Mouse (Mus musculus) neural tube, embryonic 15.5 days (tissue): ENCODE data around the gene Trim60. TPM values are rescaled to one million over a fixed set of nuclear protein-coding genes. Genes with fewer than 3 reads are reported as not detected.
"Not testable (repeated sequence)": the region's sequence is repeated elsewhere in the genome, so short reads cannot be mapped to it uniquely, and the experiment has no call there.

Experiments
- ATAC-seq: fragments of 200-750 bp; cut with Nextera tagmentation; 2 replicates; pipeline ENCODE4 v1.8.0; 2017; ENCODE audit warnings: mild to moderate bottlenecking, moderate TSS enrichment, moderate library complexity; ENCODE audit not compliant: low FRiP score
- H3K27ac ChIP-seq: fragments of 300-500 bp; sonication (generic); replicated peaks from 2 replicates; pipeline ENCODE4 v1.5.1; 2015; ENCODE audit warnings: mild to moderate bottlenecking, inconsistent platforms
- H3K27me3 ChIP-seq: fragments of 300-500 bp; sonication (generic); replicated peaks from 2 replicates; pipeline ENCODE4 v1.6.1; 2015; ENCODE audit warnings: inconsistent platforms
- H3K36me3 ChIP-seq: fragments of 300-500 bp; sonication (generic); 2 replicates; pipeline ENCODE4 v1.6.1; 2015; ENCODE audit warnings: inconsistent platforms
- H3K4me1 ChIP-seq: fragments of 300-500 bp; sonication (generic); 2 replicates; pipeline ENCODE4 v1.6.1; 2015; ENCODE audit warnings: inconsistent platforms
- H3K4me2 ChIP-seq: fragments of 300-500 bp; sonication (generic); 2 replicates; pipeline ENCODE4 v1.6.1; 2015; ENCODE audit warnings: inconsistent platforms, mild to moderate bottlenecking, moderate library complexity
- H3K4me3 ChIP-seq: fragments of 300-500 bp; sonication (generic); replicated peaks from 2 replicates; pipeline ENCODE4 v1.5.1; 2015; ENCODE audit warnings: mild to moderate bottlenecking, inconsistent platforms
- H3K9ac ChIP-seq: fragments of 300-500 bp; sonication (generic); replicated peaks from 2 replicates; pipeline ENCODE4 v1.6.1; 2015; ENCODE audit warnings: mild to moderate bottlenecking, inconsistent platforms
- H3K9me3 ChIP-seq: fragments of 300-500 bp; sonication (generic); replicated peaks from 2 replicates; pipeline ENCODE4 v1.6.1; 2016; ENCODE audit warnings: inconsistent platforms
- WGBS: fragments of 180-500 bp; shearing (Covaris S2); methylation state at CpG from one replicate; pipeline ENCODE4 v1.1.7; 2015; ENCODE audit warnings: mixed read lengths; 5-methylcytosine and 5-hydroxymethylcytosine counted together
- polyA plus RNA-seq: library from polyadenylated mRNA; unstranded; fragments of >200 nt; fragmentation: Nextera tagmentation; extraction: Ambion mirVana; gene quantifications from 2 replicates; pipeline ENCODE4 v1.2.1, GENCODE M21; 2015

Trim60 gene
- polyA plus RNA-seq, 1 experiment from 2014 or later, result not detected

DNA sequence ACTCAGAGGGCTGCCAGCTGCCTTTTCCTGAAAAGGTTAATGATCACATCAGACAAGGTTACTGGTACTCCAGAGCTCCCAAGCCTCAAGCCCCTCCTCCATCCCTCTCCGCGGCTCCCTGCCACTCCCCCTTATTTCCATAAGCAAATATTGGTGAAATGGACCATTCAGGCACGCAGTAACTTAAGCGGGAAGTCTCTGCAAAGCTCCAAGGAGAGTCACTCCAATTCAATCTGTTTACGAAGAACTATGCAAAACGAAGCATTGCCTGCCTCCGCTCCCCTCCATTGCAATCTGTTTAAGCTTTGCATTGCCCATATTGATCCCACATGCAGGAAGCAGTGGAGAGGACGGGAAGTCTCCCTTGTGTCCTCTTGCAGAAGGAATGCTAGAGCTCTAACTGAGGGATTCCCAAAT, 18.7 kb upstream of the Trim60 start, which contains the start of gene Apela:
Gene Apela (minus strand): TSS at position 220 of the 417 bp plus-strand sequence.
- Histone ChIP-seq H3K4me3 (peak within 1 kb of the TSS; percentile 37), H3K27ac (no peak within 1 kb of the TSS; the same call in 1 of the 2 replicates), H3K4me1 (peaks cover 14% of the 10 kb centered on the region), H3K4me2 (peak within 1 kb of the TSS; percentile 71), H3K9me3 (no peaks in the 10 kb centered on the region), H3K27me3 (no peaks in the 10 kb centered on the region), H3K9ac (peak within 1 kb of the TSS; percentile 23), H3K36me3 (no peaks in the 10 kb centered on the region)
- peak; percentile 59 for ATAC-seq
- under 1% methylated on average over 8 of the region's 8 CpGs for WGBS

DNA sequence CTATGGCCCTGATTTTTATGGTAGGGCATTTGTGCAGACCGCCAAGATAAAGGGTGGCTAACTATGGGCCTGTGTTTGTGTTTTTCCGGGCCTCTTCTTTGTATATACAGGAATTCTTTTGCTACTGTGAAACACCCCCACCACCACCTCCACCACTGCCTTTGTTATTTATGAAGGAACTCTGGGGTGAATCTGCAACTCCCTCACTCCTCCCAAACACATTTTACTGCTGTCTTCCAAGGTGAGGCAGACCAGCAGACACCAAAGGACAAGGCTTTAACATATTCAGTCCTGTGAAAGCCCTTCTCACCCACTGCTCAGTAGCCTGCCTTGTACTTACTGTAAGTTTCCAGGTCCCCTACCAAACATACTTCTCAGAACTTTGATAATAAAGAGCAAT, 15.8 kb upstream of the Trim60 start:
- 14% methylated on average over 2 of the region's 2 CpGs for WGBS
- no peak for ATAC-seq
- H3K4me2 ChIP-seq, result no peak overlapping the region
- H3K27ac ChIP-seq, result no peak overlapping the region
- H3K36me3 ChIP-seq, result no peaks in the 10 kb centered on the region
- peaks cover 14% of the 10 kb centered on the region for H3K4me1 ChIP-seq
- H3K9ac ChIP-seq, result no peak overlapping the region
- H3K27me3 ChIP-seq, result no peaks in the 10 kb centered on the region
- no peak overlapping the region for H3K4me3 ChIP-seq
- H3K9me3 ChIP-seq, result no peaks in the 10 kb centered on the region

DNA sequence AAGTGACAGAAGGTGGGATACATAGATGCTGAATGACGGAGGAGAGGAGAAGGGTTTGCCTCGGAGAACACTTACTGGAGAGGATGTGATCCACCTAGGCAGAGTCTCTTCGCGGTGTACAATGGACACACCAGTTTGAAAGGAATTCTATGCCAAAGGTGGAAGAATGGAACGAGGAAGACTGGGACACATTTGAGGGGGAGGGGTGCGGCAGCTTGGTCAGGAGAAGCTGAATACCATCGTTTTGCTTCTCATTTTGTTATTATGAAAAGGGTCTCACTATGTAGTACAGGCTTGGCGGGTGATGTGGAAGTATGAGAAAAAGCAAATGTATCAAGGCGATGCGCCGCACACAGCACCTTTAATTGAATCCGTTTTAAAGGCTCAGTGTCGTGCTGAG, 14.7 kb upstream of the Trim60 start:
- no peak for ATAC-seq
- H3K36me3 ChIP-seq, result no peaks in the 10 kb centered on the region
- no peak overlapping the region for H3K27ac ChIP-seq
- WGBS, result 85% methylated on average over 13 of the region's 13 CpGs
- H3K4me2 ChIP-seq, result no peak overlapping the region
- H3K4me1 ChIP-seq, result peaks cover 14% of the 10 kb centered on the region
- H3K4me3 ChIP-seq, result no peak overlapping the region
- no peak overlapping the region for H3K9ac ChIP-seq
- H3K27me3 ChIP-seq, result no peaks in the 10 kb centered on the region
- no peaks in the 10 kb centered on the region for H3K9me3 ChIP-seq

DNA sequence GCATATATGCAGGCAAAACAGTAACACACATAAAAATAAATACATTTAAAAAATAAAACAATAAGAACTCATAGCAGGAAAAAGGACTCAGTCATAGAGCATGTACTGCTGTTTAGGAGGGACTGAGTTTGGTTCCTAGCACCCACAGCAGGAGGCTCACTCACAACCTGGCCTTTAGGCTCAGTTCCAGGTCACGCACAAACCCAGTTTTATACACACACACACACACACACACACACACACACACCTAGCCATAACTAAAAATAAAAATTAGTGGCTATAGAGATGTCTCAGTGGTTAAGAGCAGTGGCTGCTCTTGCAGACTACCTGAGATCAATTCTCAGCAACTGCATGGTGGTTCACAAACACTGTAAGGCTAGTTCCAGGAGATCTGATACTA, 13.7 kb upstream of the Trim60 start:
- 100% methylated on average over 1 of the region's 1 CpGs for WGBS

DNA sequence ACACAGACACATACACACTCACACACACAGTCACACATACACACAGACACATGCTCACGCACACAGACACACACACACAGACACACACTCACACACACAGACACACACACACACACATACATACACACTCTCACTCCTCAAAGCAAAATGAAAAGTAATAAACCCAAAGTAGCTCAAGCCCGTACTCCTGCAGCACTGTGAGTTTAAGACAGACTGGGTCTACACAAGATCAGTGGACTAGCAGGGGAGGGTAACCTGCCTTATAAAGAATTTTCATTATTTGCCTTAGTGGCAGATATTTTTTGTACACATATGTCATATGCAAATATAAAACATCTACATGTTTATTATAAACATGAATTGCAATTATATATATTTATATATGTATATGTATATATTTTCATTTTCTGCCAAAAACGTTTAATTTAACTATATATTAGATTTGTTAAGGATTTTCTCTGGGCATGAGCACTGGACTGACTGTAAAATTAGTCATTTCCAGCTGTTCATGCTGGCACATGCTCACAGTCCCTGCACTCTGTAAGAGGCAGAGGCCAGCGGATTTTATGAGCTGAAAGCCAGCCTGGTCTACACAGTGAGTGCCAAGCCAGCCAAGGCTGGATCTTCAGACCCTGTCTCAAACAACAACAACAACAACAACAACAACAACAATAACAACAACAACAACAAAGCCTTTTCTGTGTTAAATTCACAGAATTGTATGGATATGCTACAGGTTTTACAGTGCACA, 12.5 kb upstream of the Trim60 start:
- Histone ChIP-seq H3K9ac (no peak overlapping the region), H3K9me3 (no peaks in the 10 kb centered on the region), H3K4me1 (peaks cover 3% of the 10 kb centered on the region; the same call in 1 of the 2 replicates), H3K27me3 (no peaks in the 10 kb centered on the region), H3K36me3 (no peaks in the 10 kb centered on the region), H3K4me3 (no peak overlapping the region), H3K27ac (no peak overlapping the region), H3K4me2 (no peak overlapping the region)
- ATAC-seq, result no peak
- WGBS, result 78% methylated on average over 4 of the region's 4 CpGs

More for the DNA sequence above, 13.7 kb upstream of the Trim60 start:
- Histone ChIP-seq H3K4me2 (no peak overlapping the region), H3K4me1 (peaks cover 8% of the 10 kb centered on the region), H3K36me3 (no peaks in the 10 kb centered on the region), H3K9me3 (no peaks in the 10 kb centered on the region), H3K27me3 (no peaks in the 10 kb centered on the region), H3K9ac (no peak overlapping the region), H3K4me3 (no peak overlapping the region), H3K27ac (no peak overlapping the region)
- ATAC-seq, result no peak

DNA sequence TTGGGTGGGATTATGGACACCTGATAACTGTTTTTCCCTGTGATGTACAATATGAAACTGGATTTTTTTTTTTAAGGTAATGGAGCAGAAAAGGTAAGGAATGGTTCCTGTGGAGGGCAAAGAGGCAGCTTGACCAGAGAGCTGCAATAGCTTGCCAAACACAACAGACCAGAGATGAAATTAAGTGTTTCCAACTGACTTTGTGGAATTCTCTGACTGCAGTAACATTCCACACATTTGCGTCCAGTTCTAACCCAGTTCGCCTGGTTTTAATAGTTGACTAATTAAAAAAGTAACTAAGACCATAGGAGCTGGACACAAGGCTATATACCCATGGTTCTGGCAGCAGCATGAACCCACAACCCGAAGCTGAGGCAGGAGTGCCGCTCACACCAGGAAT, 11.4 kb upstream of the Trim60 start:
- H3K9ac ChIP-seq, result no peak overlapping the region
- no peaks in the 10 kb centered on the region for H3K36me3 ChIP-seq
- H3K9me3 ChIP-seq, result no peaks in the 10 kb centered on the region
- no peak overlapping the region for H3K4me3 ChIP-seq
- no peak overlapping the region for H3K4me2 ChIP-seq
- no peaks in the 10 kb centered on the region for H3K4me1 ChIP-seq
- no peaks in the 10 kb centered on the region for H3K27me3 ChIP-seq
- 90% methylated on average over 4 of the region's 4 CpGs for WGBS
- no peak overlapping the region for H3K27ac ChIP-seq
- ATAC-seq, result no peak

DNA sequence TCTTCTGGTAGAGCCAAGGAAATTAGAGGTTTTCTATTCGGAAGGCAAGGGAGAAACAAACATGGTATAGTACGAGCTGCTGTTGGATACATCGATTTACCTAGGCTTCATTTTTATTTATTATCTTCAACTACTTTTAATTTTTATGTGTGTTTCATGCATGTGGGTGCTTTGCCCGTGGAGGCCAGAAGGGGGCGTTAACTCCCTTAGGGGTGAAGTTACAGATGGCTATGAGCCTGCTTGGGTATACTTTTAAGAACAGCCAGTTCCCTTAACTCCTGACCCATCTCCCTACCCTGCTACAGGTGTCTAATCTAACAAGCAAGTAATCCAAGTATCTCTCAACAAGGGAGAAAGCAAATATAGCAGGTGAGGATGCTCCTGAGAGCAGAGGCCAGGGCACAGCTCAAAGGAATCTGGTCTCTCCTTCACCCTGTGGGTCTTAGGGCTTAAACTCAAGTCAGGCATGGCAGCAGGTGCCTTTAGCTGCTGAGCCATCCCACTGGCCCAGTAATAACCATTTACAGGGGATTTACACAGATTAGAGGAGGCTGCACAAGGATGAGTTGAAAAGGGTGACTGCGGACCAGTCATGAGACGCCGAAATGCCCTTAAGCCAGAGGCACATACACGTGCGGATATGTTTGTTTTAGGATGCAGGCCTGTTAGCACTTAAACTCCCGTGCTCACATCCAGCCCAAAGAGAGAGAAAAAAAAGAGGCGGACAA, 10.7 kb upstream of the Trim60 start:
- no peak overlapping the region for H3K4me2 ChIP-seq
- no peak for ATAC-seq
- WGBS, result 89% methylated on average over 12 of the region's 12 CpGs
- H3K4me3 ChIP-seq, result no peak overlapping the region
- no peaks in the 10 kb centered on the region for H3K9me3 ChIP-seq
- no peaks in the 10 kb centered on the region for H3K27me3 ChIP-seq
- no peak overlapping the region for H3K27ac ChIP-seq
- H3K36me3 ChIP-seq, result no peaks in the 10 kb centered on the region
- H3K4me1 ChIP-seq, result no peaks in the 10 kb centered on the region
- no peak overlapping the region for H3K9ac ChIP-seq

DNA sequence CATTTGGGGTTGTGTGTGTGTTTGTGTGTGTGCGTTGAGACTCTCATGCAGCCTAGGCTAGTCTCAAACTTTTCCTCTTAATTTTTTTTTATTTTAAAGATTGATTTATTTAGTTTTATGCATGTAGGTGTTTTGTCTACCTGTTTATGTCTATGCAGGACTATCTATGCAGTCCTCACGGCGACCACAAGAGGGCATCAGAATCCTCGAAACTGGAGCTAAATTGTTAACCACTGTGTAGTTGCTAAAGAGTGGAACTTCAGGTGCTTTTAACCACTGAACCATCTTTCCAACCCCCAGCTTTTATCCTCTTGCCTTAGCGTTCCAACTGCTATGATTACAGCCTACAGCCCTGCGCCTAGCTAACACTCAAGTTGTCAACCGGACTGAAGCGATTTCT, 4.1 kb upstream of the Trim60 start:
- Histone ChIP-seq H3K9ac (no peak overlapping the region), H3K27me3 (no peaks in the 10 kb centered on the region), H3K4me3 (no peak overlapping the region), H3K27ac (no peak overlapping the region), H3K4me1 (no peaks in the 10 kb centered on the region), H3K36me3 (no peaks in the 10 kb centered on the region), H3K9me3 (no peaks in the 10 kb centered on the region), H3K4me2 (no peak overlapping the region)
- 53% methylated on average over 8 of the region's 8 CpGs for WGBS
- no peak for ATAC-seq

DNA sequence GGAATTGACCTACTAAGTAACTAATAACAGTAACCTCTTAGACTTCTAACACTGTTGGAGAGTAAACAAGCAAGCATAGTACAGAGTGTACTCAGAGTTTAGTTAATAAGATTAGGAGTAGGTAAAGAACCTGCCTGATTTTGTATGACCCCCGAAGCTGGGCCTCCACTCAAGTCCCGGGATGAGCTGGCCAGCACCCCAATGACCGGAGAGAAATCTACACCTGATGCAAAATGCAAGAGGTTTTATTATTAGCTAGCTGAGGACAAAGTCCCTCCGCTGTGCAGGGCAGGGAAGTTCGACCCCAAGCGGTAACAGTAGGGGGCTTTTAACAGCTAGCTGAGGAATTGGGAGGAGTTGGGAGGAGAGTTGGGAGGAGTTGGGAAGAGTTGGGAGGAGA, 10.8 kb downstream of the Trim60 start:
- H3K4me3 ChIP-seq, H3K27me3 ChIP-seq, H3K27ac ChIP-seq, H3K9ac ChIP-seq, H3K4me2 ChIP-seq, H3K4me1 ChIP-seq, ATAC-seq, H3K9me3 ChIP-seq, H3K36me3 ChIP-seq: not testable (repeated sequence)
- 77% methylated on average over 6 of the region's 6 CpGs for WGBS

DNA sequence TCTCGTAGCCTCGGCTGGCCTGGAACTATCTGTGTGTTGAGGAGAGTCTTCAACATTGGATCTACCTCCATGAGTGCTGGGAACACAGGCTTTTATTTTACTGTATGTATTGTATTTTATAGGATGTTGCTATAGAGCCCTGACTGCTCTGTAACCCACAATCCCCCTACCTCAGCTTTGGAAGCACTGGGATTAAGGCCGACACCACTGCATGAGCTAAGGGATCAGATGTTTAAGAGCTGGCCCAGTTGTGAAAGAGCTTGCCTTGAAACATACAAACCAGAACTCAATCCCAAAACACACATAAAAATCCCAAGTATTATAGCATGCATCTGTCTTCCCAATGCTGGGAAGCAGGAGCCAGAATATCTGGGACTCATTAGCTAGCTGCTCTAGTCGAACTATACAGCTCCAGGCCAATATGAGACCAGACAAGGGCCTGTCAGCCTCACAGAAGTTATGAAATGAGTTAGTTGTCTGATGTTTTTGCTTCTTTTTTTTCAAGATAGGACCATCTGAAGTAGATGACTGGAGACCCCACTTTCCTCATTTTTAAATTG, 19.5 kb downstream of the Trim60 start:
- Histone ChIP-seq H3K4me1 (no peaks in the 10 kb centered on the region), H3K9ac (no peak overlapping the region), H3K27ac (no peak overlapping the region), H3K36me3 (no peaks in the 10 kb centered on the region), H3K4me2 (no peak overlapping the region), H3K9me3 (no peaks in the 10 kb centered on the region), H3K4me3 (no peak overlapping the region), H3K27me3 (no peaks in the 10 kb centered on the region)
- no peak for ATAC-seq
- WGBS, result 81% methylated on average over 4 of the region's 4 CpGs

DNA sequence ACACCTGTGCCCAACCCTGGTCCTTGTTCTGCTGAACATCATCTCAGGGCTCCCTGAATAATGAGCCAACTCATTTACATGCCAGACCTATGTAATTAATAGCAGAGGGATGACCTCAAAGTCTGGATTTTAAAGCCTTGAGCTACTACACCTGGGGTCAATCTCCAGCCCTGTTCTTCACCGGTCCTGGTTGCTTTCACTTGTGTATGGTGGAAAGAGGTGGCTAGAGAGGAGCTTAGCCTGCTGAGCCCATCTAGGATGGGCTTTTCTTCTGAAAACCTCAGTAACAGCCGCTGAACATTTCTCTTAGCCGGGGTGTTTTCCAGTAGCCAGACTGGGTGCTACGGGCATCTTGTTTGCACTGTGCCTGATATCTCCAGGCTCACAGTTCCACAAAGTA, 30.7 kb downstream of the Trim60 start, which contains the start of gene Trim75:
Gene Trim75 (minus strand): TSS at position 101 of the 400 bp plus-strand sequence.
- ATAC-seq, result no peak
- H3K4me3 ChIP-seq, result no peak within 1 kb of the TSS
- H3K4me2 ChIP-seq, result no peak within 1 kb of the TSS
- no peaks in the 10 kb centered on the region for H3K9me3 ChIP-seq
- H3K36me3 ChIP-seq, result no peaks in the 10 kb centered on the region
- H3K9ac ChIP-seq, result no peak within 1 kb of the TSS
- no peaks in the 10 kb centered on the region for H3K27me3 ChIP-seq
- 92% methylated on average over 4 of the region's 4 CpGs for WGBS
- no peak within 1 kb of the TSS for H3K27ac ChIP-seq
- H3K4me1 ChIP-seq, result no peaks in the 10 kb centered on the region
